Mouse (Mus musculus) heart, embryonic 16.5 days (tissue): ENCODE data around the gene Oxsm. TPM values are rescaled to one million over a fixed set of nuclear protein-coding genes. Genes with fewer than 3 reads are reported as not detected.

Experiments used
- ATAC-seq: fragments of 200-750 bp; cut with Nextera tagmentation; replicated peaks from 2 replicates; pipeline ENCODE4 v1.8.0; 2017; ENCODE audit warnings: moderate number of reproducible peaks; ENCODE audit not compliant: insufficient read depth, low FRiP score; ENCODE audit errors: extremely low read depth
- H3K27ac ChIP-seq: fragments of 300-500 bp; sonication (generic); 2 replicates; pipeline ENCODE4 v1.5.1; 2014; ENCODE audit warnings: mild to moderate bottlenecking, low read length, control low read depth, moderate library complexity
- H3K27me3 ChIP-seq: fragments of 300-500 bp; sonication (generic); 2 replicates; pipeline ENCODE4 v1.6.1; 2014; ENCODE audit warnings: low read length, mixed read lengths; ENCODE audit not compliant: control insufficient read depth, insufficient read depth
- H3K36me3 ChIP-seq: fragments of 300-500 bp; sonication (generic); 2 replicates; pipeline ENCODE4 v1.6.1; 2014; ENCODE audit not compliant: control insufficient read depth, insufficient read depth
- H3K4me1 ChIP-seq: fragments of 300-500 bp; sonication (generic); 2 replicates; pipeline ENCODE4 v1.6.1; 2014; ENCODE audit warnings: low read length, mixed read lengths; ENCODE audit not compliant: control insufficient read depth, insufficient read depth
- H3K4me2 ChIP-seq: fragments of 300-500 bp; sonication (generic); 2 replicates; pipeline ENCODE4 v1.6.1; 2014; ENCODE audit warnings: low read depth, mild to moderate bottlenecking, control low read depth, low read length
- H3K4me3 ChIP-seq: fragments of 300-500 bp; sonication (generic); 2 replicates; pipeline ENCODE4 v1.5.1; 2014; ENCODE audit warnings: mild to moderate bottlenecking, control low read depth, low read length
- H3K9ac ChIP-seq: fragments of 300-500 bp; sonication (generic); 2 replicates; pipeline ENCODE4 v1.6.1; 2014; ENCODE audit warnings: low read length, control low read depth
- H3K9me3 ChIP-seq: fragments of 300-500 bp; sonication (generic); replicated peaks from 2 replicates; pipeline ENCODE4 v1.6.1; 2016; ENCODE audit warnings: low read length; ENCODE audit not compliant: control insufficient read depth
- WGBS: fragments of 180-500 bp; shearing (Covaris S2); extraction: QIAGEN DNeasy Blood & Tissue Kit; methylation state at CpG from one replicate; pipeline ENCODE4 v1.1.7; 2014; 5-methylcytosine and 5-hydroxymethylcytosine counted together
- polyA plus RNA-seq: library from polyadenylated mRNA; unstranded; fragments of >200 nt; fragmentation: Nextera tagmentation; extraction: Ambion mirVana; gene quantifications from 2 replicates; pipeline ENCODE4 v1.2.1, GENCODE M21; 2015

Gene Oxsm
- polyA plus RNA-seq, 1 experiment from 2014 or later: 4.0 TPM

DNA sequence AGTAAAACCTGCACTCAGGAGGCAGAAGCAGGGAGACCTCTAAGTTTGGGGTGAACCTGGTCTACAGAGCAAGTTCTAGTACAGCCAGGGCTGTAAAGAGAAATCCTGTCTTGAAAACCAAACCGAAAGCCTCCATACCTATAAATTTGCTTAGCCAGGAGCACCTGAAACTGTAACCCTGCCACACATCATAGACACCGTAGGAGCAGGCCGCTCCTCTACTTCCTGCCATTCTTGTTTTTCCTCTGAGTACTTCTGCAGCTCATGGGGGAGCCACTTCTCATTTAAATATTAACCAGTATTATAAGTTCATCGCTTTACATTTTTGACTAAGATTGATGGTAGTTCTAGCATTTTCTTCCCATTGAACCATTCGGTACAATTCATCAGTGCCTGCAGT lies 17.4 kb upstream of the Oxsm start:
- 84% methylated on average over 5 of the region's 5 CpGs for WGBS
- Histone ChIP-seq H3K27me3 (no peaks in the 10 kb centered on the region), H3K4me3 (no peak overlapping the region), H3K9me3 (no peaks in the 10 kb centered on the region), H3K27ac (no peak overlapping the region), H3K4me2 (no peak overlapping the region), H3K36me3 (peaks cover 5% of the 10 kb centered on the region), H3K4me1 (no peaks in the 10 kb centered on the region), H3K9ac (no peak overlapping the region)
- ATAC-seq: no peak

GRCm38 (mm10) chr14:16261869-16262268 lies 12.3 kb upstream of the Oxsm start:
- Histone ChIP-seq H3K36me3 (peaks cover 11% of the 10 kb centered on the region), H3K4me3 (no peak overlapping the region), H3K4me1 (no peaks in the 10 kb centered on the region), H3K9ac (no peak overlapping the region), H3K27ac (no peak overlapping the region), H3K27me3 (no peaks in the 10 kb centered on the region), H3K9me3 (no peaks in the 10 kb centered on the region), H3K4me2 (no peak overlapping the region)
- ATAC-seq: no peak
- 88% methylated on average over 3 of the region's 3 CpGs for WGBS

DNA sequence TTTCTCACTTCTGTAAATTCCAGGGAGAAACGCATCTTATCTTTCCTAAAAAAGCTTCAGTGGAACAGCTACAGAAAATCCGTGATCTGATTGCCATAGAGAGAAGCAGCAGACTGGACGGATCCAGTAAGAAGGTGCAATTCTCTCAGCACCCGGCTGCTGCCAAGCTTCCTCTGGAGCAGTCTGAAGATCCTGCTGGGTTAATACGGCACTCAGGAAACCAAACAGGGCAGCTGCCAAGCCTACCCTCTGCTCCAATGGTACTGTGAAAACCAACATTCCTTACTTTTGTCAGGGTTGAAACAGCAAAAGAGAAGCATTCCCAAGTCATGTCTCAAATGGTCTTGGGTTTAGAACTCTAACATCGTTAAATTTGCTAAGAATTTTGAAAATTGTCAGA lies 10.9 kb upstream of the Oxsm start:
- 74% methylated on average over 6 of the region's 6 CpGs for WGBS
- Histone ChIP-seq H3K4me2 (no peak overlapping the region), H3K9ac (no peak overlapping the region), H3K9me3 (no peaks in the 10 kb centered on the region), H3K4me1 (no peaks in the 10 kb centered on the region), H3K36me3 (peaks cover 11% of the 10 kb centered on the region), H3K27ac (no peak overlapping the region), H3K4me3 (no peak overlapping the region), H3K27me3 (no peaks in the 10 kb centered on the region)
- ATAC-seq: no peak

DNA sequence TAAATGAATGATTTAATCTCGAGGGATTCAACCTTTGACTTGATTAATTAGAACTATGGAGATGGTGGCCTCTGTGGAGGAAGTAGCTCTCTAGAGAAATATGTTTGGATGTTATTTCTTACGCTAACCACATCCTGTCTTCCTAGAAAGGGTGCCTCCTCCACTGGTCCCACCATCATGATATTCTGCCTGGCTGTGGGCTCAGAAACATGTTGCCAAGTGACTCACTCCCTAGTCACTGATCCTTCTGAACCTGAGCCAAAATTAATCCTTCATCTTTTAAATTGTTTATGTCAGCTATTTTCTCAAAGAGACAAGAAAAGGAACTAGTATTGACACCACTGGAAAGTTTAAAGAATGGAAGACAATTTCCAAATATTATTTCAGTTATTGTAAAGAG lies 6.6 kb upstream of the Oxsm start:
- Histone ChIP-seq H3K27me3 (no peaks in the 10 kb centered on the region), H3K27ac (no peak overlapping the region), H3K4me2 (no peak overlapping the region), H3K9ac (no peak overlapping the region), H3K9me3 (no peaks in the 10 kb centered on the region), H3K4me1 (no peaks in the 10 kb centered on the region), H3K36me3 (peaks cover 17% of the 10 kb centered on the region), H3K4me3 (no peak overlapping the region)
- ATAC-seq: peak; percentile 65; the same call in 1 of the 2 replicates
- 58% methylated on average over 2 of the region's 2 CpGs for WGBS

DNA sequence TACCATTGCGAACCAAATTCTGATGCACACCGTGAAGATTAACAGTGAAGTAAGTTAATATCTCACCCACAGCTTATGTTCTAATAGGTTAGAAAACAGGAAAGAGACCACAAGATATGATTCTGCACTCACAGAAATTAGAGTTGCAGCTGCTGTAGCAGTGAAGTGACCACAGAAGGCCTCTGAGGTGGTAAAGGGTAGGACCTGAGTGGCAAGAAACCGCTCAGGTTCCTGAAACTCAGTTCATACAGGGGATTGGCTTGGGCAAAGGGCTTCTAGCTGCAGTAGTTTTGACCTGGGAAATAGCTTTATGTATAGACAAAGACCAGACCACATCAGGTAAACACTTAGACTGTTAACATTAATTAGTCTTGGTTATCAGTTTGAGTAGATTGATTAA lies 6.1 kb upstream of the Oxsm start:
- ATAC-seq: no peak
- no peaks in the 10 kb centered on the region for H3K4me1 ChIP-seq
- no peak overlapping the region for H3K4me3 ChIP-seq
- no peaks in the 10 kb centered on the region for H3K9me3 ChIP-seq
- no peak overlapping the region for H3K4me2 ChIP-seq
- WGBS: 85% methylated on average over 3 of the region's 3 CpGs
- H3K27ac ChIP-seq: peak overlapping the region; percentile 33; the same call in 1 of the 2 replicates
- H3K27me3 ChIP-seq: no peaks in the 10 kb centered on the region
- H3K36me3 ChIP-seq: peaks cover 17% of the 10 kb centered on the region
- no peak overlapping the region for H3K9ac ChIP-seq

DNA sequence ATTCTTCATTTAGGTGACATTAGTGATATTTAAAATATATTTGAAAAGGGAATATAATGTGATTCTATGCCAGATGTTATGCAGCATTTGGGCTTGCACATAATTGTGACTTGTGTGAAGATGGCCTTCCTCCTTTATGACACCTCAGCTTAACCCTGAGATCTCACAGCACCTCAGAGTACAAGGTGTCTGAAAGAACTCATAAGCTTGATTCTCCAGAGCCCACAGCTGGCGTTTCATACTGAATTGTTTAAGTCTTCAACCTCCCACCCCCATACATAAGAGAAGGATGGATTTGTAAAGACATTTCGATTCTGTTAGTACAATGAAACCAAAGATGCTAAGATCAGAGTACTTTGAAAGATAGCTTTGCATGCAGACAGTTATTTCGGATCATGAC lies 491 bp upstream of the Oxsm start:
- Histone ChIP-seq H3K27ac (no peak overlapping the region; the same call in 1 of the 2 replicates), H3K4me3 (peak overlapping the region; percentile 81)
- WGBS: 67% methylated on average over 3 of the region's 3 CpGs

DNA sequence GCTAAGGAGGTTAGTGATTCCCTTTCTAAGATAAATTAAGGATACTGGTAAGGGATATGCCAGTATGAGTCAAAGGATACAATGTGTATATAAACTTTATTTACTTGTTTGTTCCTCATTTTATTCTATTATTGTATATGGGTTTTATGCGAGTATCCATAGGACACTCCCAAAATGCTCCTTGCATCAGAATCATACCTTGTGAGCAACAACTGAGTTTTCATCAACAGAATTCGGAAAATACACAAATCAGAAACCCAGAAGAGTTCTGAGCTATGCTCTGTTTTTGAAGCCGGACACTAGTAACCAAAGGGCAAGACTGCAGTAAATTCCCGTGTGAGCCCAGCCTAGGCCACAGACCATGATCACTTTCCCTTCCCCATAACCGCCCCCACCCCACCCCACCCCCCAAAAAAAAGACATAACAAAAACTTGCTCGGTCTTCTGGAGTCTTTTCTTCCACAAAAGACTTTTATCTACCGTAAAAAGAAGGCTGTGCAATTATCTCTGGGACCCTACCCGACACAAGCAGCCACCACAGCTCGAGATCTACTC lies 928 bp downstream of the Oxsm start:
- 12% methylated on average over 9 of the region's 9 CpGs for WGBS

More for the DNA sequence above, 491 bp upstream of the Oxsm start:
- H3K9ac ChIP-seq: peak overlapping the region; percentile 99
- no peak for ATAC-seq
- H3K9me3 ChIP-seq: no peaks in the 10 kb centered on the region
- peaks cover 7% of the 10 kb centered on the region for H3K36me3 ChIP-seq
- peaks cover 11% of the 10 kb centered on the region for H3K4me1 ChIP-seq
- H3K27me3 ChIP-seq: no peaks in the 10 kb centered on the region
- H3K4me2 ChIP-seq: peak overlapping the region; percentile 91

DNA sequence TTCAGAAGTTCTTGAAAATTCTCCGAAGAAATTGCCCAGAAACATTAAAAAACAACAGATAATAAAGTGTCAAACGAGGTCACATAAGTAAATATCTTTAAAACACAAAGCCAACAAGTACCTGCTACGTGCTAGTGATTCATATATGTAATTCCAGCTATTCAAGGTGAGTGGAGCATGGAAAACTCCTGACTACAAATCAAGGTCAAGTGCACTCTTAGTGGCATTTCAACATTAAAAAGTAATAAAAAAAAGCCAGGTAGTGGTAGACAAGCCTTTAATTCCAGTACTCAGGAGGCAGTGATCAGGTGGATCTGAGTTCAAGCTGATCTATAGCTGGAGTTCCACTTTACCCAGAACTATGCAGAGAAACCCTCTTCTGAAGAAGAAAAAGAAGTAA lies 1.5 kb downstream of the Oxsm start:
- Histone ChIP-seq H3K9ac (no peak overlapping the region), H3K36me3 (no peaks in the 10 kb centered on the region), H3K9me3 (no peaks in the 10 kb centered on the region), H3K27me3 (no peaks in the 10 kb centered on the region), H3K4me1 (peaks cover 18% of the 10 kb centered on the region), H3K4me3 (no peak overlapping the region), H3K27ac (no peak overlapping the region), H3K4me2 (peak overlapping the region; percentile 91; the same call in 1 of the 2 replicates)
- WGBS: 68% methylated on average over 3 of the region's 3 CpGs
- no peak for ATAC-seq

More for the DNA sequence above, 928 bp downstream of the Oxsm start:
- peak overlapping the region; percentile 81 for H3K4me3 ChIP-seq
- peak overlapping the region; percentile 91 for H3K4me2 ChIP-seq
- H3K4me1 ChIP-seq: peaks cover 18% of the 10 kb centered on the region
- H3K36me3 ChIP-seq: no peaks in the 10 kb centered on the region
- 0 out of 2 replicates have a peak, but pooled peaks have one; percentile 1 for ATAC-seq
- H3K9ac ChIP-seq: peak overlapping the region; percentile 99
- H3K27ac ChIP-seq: no peak overlapping the region; the same call in 1 of the 2 replicates
- H3K9me3 ChIP-seq: no peaks in the 10 kb centered on the region
- no peaks in the 10 kb centered on the region for H3K27me3 ChIP-seq

GRCm38 (mm10) chr14:16246340-16246912 lies 3.2 kb downstream of the Oxsm start:
- H3K4me3 ChIP-seq: no peak overlapping the region
- ATAC-seq: no peak
- H3K9me3 ChIP-seq: no peaks in the 10 kb centered on the region
- no peak overlapping the region for H3K9ac ChIP-seq
- no peak overlapping the region for H3K27ac ChIP-seq
- H3K4me1 ChIP-seq: peaks cover 21% of the 10 kb centered on the region
- H3K36me3 ChIP-seq: no peaks in the 10 kb centered on the region
- no peak overlapping the region for H3K4me2 ChIP-seq
- no peaks in the 10 kb centered on the region for H3K27me3 ChIP-seq
- 73% methylated on average over 2 of the region's 2 CpGs for WGBS
